Mouse (Mus musculus) small intestine, adult 2 months (tissue): ENCODE measurements around the gene Cxxc4. TPM values are rescaled to one million over a fixed set of nuclear protein-coding genes. Genes with fewer than 3 reads are reported as not detected.

ENCODE experiments used
- H3K27ac ChIP-seq: fragments of 200-500 bp; 2 replicates; pipeline ENCODE4 v1.5.1; 2012; ENCODE audit warnings: low read depth, low read length, control low read depth, inconsistent platforms; ENCODE audit not compliant: insufficient read depth
- H3K27me3 ChIP-seq: fragments of 200-500 bp; 2 replicates; pipeline ENCODE4 v1.6.1; 2012; ENCODE audit warnings: mild to moderate bottlenecking, moderate library complexity, low read length, inconsistent platforms; ENCODE audit not compliant: control insufficient read depth, insufficient read depth
- H3K36me3 ChIP-seq: fragments of 200-500 bp; 2 replicates; pipeline ENCODE4 v1.6.1; 2012; ENCODE audit warnings: mild to moderate bottlenecking, low read length, control low read depth, inconsistent platforms; ENCODE audit not compliant: control insufficient read depth, insufficient read depth
- H3K4me1 ChIP-seq: fragments of 200-500 bp; 2 replicates; pipeline ENCODE4 v1.6.1; 2012; ENCODE audit warnings: low read length, inconsistent platforms, mixed read lengths; ENCODE audit not compliant: control insufficient read depth, insufficient read depth, insufficient read length
- H3K4me3 ChIP-seq: fragments of 200-500 bp; 2 replicates; pipeline ENCODE4 v1.5.1; 2012; ENCODE audit warnings: low read depth, mild to moderate bottlenecking, control low read depth, inconsistent platforms, low read length, moderate library complexity
- CTCF ChIP-seq: fragments of 200-500 bp; IDR thresholded peaks from 2 replicates; pipeline ENCODE4 v1.5.1; 2012; ENCODE audit warnings: low read depth, mild to moderate bottlenecking, control low read depth, inconsistent platforms, low read length, moderate library complexity, mixed read lengths; ENCODE audit not compliant: insufficient replicate concordance, insufficient read length; ENCODE audit errors: extremely low read depth
- POLR2A ChIP-seq: fragments of 200-500 bp; IDR thresholded peaks from 2 replicates; pipeline ENCODE4 v1.6.1; 2012; ENCODE audit warnings: low read depth, mild to moderate bottlenecking, control low read depth, inconsistent platforms, low read length, moderate library complexity
- WGBS: fragments of 180-500 bp; shearing (Covaris S2); methylation state at CpG from one replicate; pipeline ENCODE4 v1.1.7; 2018; 5-methylcytosine and 5-hydroxymethylcytosine counted together
- polyA plus RNA-seq: library from polyadenylated mRNA; depleted of rRNA; stranded (reverse); fragments of >200 nt; gene quantifications from 2 replicates; pipeline ENCODE4 v1.2.3, GENCODE M21; 2012

Gene Cxxc4
- polyA plus RNA-seq, 1 experiment, result 0.37 TPM

DNA sequence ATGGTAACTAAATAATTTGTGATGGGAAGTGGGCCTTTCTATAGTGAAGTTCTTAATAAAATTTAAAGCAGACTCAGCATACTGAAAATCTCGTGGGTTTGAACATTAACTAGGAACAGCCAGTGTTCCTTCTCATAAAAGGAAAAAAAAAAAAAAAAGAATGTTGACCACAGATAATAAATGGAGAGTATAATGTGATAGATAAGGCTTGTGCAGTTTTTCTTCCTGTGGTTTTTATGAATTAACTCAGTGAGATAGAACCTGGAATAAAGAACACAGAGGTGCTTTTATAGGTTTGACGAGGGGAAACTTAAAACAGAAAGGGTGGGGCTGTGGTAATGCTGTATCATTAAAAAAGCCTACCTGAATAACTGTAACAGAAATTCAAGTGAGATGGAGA lies 15.3 kb upstream of the Cxxc4 start:
- Histone ChIP-seq H3K4me1 (peaks cover 2% of the 10 kb centered on the region; the same call in 1 of the 2 replicates), H3K4me3 (no peak overlapping the region), H3K27me3 (no peaks in the 10 kb centered on the region), H3K27ac (no peak overlapping the region), H3K36me3 (no peaks in the 10 kb centered on the region)
- TF ChIP-seq POLR2A (no peak), CTCF (no peak)
- 16% methylated on average over 2 of the region's 2 CpGs for WGBS

DNA sequence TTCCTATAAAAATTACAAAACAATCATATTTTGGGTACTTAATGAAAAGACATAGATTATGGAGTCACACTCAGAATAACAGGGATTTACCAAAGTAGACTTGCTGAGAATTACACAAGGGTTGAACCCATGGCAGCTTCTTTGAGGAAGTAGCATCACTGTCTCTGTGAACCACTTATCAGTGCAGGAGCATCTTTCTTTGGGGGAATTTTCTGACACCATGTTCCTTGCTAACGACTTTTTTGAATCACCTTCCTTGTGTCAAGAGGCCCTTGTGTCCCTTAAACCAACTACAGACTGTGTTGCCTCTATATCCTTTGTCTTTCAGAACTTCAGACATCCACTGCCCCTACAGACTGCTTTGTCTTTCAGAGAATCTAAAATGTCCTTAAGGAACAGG lies 13.7 kb upstream of the Cxxc4 start:
- Histone ChIP-seq H3K27me3 (no peaks in the 10 kb centered on the region), H3K27ac (no peak overlapping the region), H3K4me1 (peaks cover 2% of the 10 kb centered on the region; the same call in 1 of the 2 replicates), H3K4me3 (no peak overlapping the region), H3K36me3 (no peaks in the 10 kb centered on the region)
- TF ChIP-seq POLR2A (no peak), CTCF (no peak)
- 71% methylated on average over 1 of the region's 1 CpGs for WGBS

DNA sequence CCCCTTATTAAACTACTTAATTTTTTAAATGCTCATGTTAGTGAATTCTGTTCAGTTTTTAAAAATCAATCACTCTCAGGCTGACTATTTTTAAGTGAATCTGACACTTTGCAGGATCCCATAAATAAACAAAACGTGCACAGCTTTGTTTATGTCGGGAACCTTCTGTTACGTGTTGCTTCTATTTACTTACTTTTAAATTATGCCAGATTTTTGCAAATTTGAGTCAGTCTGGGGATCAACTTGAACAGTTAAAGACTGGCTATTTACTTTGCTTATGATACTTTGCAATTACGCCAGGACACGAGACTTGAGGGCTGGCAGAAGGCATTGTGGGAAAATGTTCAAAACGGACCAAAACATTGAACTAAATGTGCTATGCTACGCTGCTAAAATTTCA lies 12.3 kb upstream of the Cxxc4 start:
- no peak overlapping the region for H3K4me3 ChIP-seq
- no peak overlapping the region for H3K27ac ChIP-seq
- H3K4me1 ChIP-seq, result peaks cover 2% of the 10 kb centered on the region; the same call in 1 of the 2 replicates
- TF ChIP-seq CTCF, result no peak
- TF ChIP-seq POLR2A, result no peak
- no peaks in the 10 kb centered on the region for H3K36me3 ChIP-seq
- H3K27me3 ChIP-seq, result no peaks in the 10 kb centered on the region; the same call in 1 of the 2 replicates
- WGBS, result 79% methylated on average over 7 of the region's 7 CpGs

DNA sequence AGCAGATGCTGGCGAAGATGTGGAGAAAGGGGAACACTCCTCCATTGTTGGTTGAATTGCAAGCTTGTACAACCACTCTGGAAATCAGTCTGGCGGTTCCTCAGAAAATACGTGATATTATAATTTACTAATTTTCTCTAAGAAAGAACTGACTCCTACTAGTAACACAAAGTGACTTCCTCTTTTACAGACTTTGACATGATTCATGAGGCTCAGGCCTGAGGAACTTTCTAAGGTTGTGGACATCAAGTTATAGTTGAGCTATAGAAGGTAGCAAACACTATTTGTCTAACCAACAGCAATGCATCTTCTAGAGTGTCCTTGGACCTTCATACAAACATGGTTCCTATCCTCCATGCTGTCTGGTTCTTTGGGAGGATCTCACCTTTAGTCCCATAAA lies 10.4 kb upstream of the Cxxc4 start:
- Histone ChIP-seq H3K27ac (no peak overlapping the region), H3K36me3 (no peaks in the 10 kb centered on the region), H3K27me3 (no peaks in the 10 kb centered on the region; the same call in 1 of the 2 replicates), H3K4me1 (no peaks in the 10 kb centered on the region), H3K4me3 (no peak overlapping the region)
- TF ChIP-seq CTCF (no peak), POLR2A (no peak)
- WGBS, result 74% methylated on average over 3 of the region's 3 CpGs

DNA sequence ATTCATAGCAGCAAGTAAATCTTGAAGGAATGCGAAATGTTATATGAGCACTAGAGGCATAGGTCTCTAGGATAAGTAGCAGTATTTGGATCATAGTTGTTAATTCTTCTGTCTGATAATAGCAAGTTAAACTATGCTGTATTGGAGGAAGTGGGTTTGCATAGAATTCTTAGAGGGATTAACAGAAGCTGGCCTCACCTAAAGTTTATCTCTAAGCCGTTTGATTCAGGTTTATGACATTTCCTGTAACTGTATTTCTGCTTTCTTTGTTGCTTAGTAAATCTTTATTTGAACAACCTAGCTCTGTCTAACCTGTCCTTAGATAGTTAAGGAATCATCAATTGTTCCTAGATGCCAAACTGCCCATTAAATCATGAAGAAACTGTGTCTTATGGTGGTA lies 3.5 kb upstream of the Cxxc4 start:
- Histone ChIP-seq H3K27ac (no peak overlapping the region), H3K36me3 (no peaks in the 10 kb centered on the region), H3K4me3 (no peak overlapping the region), H3K4me1 (no peaks in the 10 kb centered on the region), H3K27me3 (no peaks in the 10 kb centered on the region; the same call in 1 of the 2 replicates)
- 50% methylated on average over 2 of the region's 2 CpGs for WGBS
- TF ChIP-seq POLR2A, result no peak
- TF ChIP-seq CTCF, result no peak

DNA sequence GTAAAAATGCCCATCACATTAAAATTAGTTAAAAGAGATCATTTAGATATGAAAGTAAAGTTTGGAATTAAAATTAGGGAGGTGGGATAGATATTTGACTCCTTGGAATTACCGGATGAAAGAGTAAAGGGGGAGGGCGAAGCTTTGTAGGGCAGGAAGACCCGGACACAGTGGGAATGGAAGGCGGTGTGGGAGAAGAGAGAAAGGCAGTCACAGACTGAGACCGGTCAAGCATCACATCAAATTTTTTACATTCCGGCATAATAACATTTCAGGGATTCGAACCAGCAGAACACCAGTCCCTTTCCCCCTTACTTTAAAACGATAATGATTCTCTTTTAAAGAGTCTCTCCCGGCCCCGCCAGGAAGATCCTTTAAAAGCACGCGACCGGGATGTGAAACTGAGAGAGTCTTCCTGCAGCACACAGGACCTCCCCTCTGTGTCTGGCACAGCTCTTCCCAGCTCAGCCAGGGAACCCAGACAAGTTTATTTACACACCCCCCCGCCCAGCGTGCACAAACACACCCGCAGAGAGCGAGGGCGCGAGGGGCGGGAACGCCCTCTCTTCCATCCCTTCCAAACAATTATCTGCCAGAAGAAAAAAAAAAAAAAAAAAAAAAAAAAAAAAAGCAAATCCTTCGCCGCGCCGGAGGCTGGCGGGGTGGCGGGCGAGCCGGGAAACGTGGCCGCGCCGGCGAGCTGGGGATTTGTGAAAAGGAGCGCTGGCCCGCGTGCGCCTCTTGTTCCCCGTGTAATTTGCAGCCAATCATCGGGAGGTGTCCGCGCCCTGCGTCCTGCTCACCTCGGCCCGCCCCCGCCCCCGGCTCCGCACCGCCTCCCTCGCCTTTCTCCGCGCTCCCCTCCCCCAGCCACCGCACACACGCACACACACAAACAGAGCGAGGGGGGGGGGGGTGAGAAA lies 532 bp upstream of the Cxxc4 start:
- TF ChIP-seq POLR2A (no peak), CTCF (no peak)
- peaks cover 14% of the 10 kb centered on the region for H3K27me3 ChIP-seq
- WGBS, result under 1% methylated on average over 54 of the region's 55 CpGs
- peaks cover 2% of the 10 kb centered on the region; the same call in 1 of the 2 replicates for H3K4me1 ChIP-seq
- peak overlapping the region; percentile 59 for H3K4me3 ChIP-seq
- no peaks in the 10 kb centered on the region for H3K36me3 ChIP-seq
- H3K27ac ChIP-seq, result no peak overlapping the region

DNA sequence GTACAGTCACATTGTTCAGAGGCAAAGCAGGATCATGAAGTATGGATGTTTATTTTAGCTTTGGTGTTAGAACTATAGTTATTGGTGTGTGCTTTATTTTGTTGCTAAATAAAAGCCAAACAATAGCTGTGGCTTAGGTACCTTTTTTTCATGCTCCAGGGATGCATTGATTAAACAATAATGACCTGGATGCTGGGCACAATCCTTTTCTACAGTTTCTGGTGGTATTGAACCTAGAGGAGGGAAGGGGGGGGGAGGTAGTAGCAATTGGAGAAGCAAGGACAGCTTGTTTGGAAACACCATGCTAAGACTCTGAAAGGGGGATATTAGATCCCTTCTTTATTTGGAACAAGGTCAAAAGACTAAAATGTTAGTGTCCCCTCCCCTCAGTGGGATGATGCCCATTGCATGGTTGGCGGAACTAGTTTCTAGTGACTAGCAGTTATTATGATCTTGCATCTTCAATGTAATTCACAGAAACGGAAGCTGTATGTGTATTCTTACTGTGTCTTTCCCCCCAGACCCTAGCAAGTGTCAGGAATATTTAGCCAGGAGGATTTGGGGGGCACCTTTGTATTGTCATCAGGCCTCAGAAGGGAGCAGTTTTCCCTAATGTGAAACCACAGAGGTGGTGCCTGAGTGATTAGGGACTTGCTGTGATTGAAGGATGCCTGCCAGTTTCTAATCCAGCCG lies 975 bp downstream of the Cxxc4 start:
- no peak overlapping the region for H3K4me3 ChIP-seq
- peaks cover 16% of the 10 kb centered on the region for H3K27me3 ChIP-seq
- 65% methylated on average over 3 of the region's 3 CpGs for WGBS
- peaks cover 2% of the 10 kb centered on the region; the same call in 1 of the 2 replicates for H3K4me1 ChIP-seq
- TF ChIP-seq CTCF (no peak), POLR2A (no peak)
- H3K36me3 ChIP-seq, result no peaks in the 10 kb centered on the region
- no peak overlapping the region for H3K27ac ChIP-seq
